Mouse (Mus musculus) C2C12 (cell line): Measurements from ENCODE around the gene Cartpt. TPM values are rescaled to one million over a fixed set of nuclear protein-coding genes. Genes with fewer than 3 reads are reported as not detected.
"Not testable (repeated sequence)": the region's sequence is repeated elsewhere in the genome, so short reads cannot be mapped to it uniquely, and the experiment has no call there.

Source experiments
- H3K27me3 ChIP-seq: one replicate; pipeline ENCODE4 v1.6.1; 2011; ENCODE audit not compliant: control insufficient read depth, insufficient read depth, insufficient read length
- H3K36me3 ChIP-seq: one replicate; pipeline ENCODE4 v1.6.1; 2011; ENCODE audit not compliant: control insufficient read depth, insufficient read depth
- H3K4me3 ChIP-seq: one replicate; pipeline ENCODE4 v1.5.1; 2011; ENCODE audit warnings: mild to moderate bottlenecking, control low read depth; ENCODE audit not compliant: poor library complexity, insufficient read depth, severe bottlenecking
- H3K79me2 ChIP-seq: one replicate; pipeline ENCODE4 v1.6.1; 2011; ENCODE audit not compliant: control insufficient read depth, insufficient read depth
- H3K79me3 ChIP-seq: one replicate; pipeline ENCODE4 v1.6.1; 2011; ENCODE audit warnings: low read depth, control low read depth
- H3ac ChIP-seq: one replicate; pipeline ENCODE3; 2011; ENCODE audit warnings: low read depth; ENCODE audit not compliant: control insufficient read depth, insufficient read length
- CEBPB ChIP-seq: IDR thresholded peaks from one replicate; pipeline ENCODE4 v1.6.1; 2011; ENCODE audit warnings: low read depth, mild to moderate bottlenecking, control low read depth, moderate library complexity
- CTCF ChIP-seq: IDR thresholded peaks from one replicate; pipeline ENCODE4 v1.5.1; 2011; ENCODE audit not compliant: control insufficient read depth, insufficient read depth, insufficient read length
- FOSL1 ChIP-seq: IDR thresholded peaks from one replicate; pipeline ENCODE4 v1.8.0; 2011; ENCODE audit warnings: mild to moderate bottlenecking, low read length; ENCODE audit not compliant: poor library complexity, insufficient read depth, severe bottlenecking
- MAX ChIP-seq: IDR thresholded peaks from one replicate; pipeline ENCODE4 v1.6.1; 2011; ENCODE audit warnings: mild to moderate bottlenecking, control low read depth
- MYOD1 ChIP-seq: IDR thresholded peaks from one replicate; pipeline ENCODE4 v1.6.1; 2011; ENCODE audit warnings: low read depth; ENCODE audit not compliant: control insufficient read depth, insufficient read length
- MYOG ChIP-seq: IDR thresholded peaks from one replicate; pipeline ENCODE4 v1.6.1; 2011; ENCODE audit not compliant: control insufficient read depth, insufficient read length; ENCODE audit errors: extremely low read depth
- USF1 ChIP-seq: IDR thresholded peaks from one replicate; pipeline ENCODE4 v1.6.1; 2011; ENCODE audit warnings: low read depth, mild to moderate bottlenecking, control low read depth, moderate library complexity
- polyA plus RNA-seq: library from polyadenylated mRNA; unstranded; fragments of >200 nt; fragmentation: generic; extraction: Trizol; gene quantifications from one replicate; pipeline ENCODE4 v1.2.1, GENCODE M21; 2012; ENCODE audit warnings: missing spikeins

Cartpt gene
- polyA plus RNA-seq, 1 experiment = not detected

DNA sequence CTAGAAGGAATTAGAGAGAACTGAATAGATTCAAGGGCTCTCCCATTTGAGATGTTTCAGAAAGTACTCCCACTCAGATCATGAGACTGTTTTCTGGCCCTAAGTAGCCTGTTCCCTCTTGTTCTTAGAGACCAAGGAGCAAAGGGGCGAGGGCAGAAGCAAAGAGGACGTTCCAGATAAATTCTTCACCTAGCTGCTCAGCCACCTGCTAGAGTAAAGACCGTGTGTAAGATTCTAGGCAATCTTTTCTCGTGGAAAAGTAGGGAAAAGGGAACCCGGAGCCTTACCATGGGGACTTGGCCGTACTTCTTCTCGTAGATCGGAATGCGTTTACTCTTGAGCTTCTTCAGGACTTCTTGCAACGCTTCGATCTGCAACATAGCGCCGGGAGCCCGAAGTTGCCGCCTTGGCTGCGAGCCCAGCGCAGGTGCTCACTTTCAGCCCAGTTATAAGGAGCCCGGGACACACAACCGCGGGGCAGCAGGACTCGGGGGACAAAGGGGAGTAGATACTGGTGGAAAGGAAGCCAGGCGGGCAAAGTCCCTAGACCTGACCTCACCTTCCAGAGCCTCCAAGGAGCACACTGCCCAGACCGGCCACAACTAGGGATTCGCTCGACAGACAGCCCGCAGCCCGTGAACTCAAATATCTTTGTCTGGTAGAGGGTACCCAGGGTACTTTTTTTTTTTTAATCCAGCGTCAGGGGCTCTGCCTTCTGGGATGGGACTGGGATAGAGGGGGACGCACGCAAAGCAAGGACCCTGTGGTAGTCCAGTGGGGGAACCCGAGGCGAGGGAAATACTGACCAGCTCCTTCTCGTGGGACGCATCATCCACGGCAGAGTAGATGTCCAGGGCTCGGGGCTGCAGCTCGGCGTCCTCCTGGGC is 978 bp downstream of the Cartpt start:
- TF ChIP-seq CTCF (no peak), FOSL1 (no peak), MAX (no peak), MYOD1 (no peak), CEBPB (no peak), USF1 (no peak), MYOG (no peak)
- peaks cover 27% of the 10 kb centered on the region for H3K27me3 ChIP-seq
- no peaks in the 10 kb centered on the region for H3K36me3 ChIP-seq

DNA sequence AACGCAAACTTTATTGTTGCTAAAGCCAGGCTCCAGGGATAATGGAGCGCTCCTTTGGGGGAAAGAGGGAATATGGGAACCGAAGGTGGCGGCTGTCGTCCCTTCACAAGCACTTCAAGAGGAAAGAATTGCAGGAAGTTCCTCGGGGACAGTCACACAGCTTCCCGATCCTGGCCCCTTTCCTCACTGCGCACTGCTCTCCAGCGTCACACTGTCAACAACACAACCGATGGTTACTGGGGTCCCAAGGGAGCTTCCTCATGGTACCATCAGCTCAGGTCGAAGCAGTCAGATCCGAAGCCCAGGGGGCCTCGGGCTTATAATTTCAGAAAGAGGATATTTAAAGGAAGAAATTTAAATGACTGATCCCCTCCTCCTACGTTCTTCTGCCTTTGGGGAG is 2.1 kb downstream of the Cartpt start:
- Histone ChIP-seq H3K36me3 (no peaks in the 10 kb centered on the region), H3ac (no peak overlapping the region), H3K27me3 (peaks cover 30% of the 10 kb centered on the region), H3K4me3 (no peak overlapping the region), H3K79me2 (no peaks in the 10 kb centered on the region), H3K79me3 (no peaks in the 10 kb centered on the region)
- TF ChIP-seq MAX = no peak
- TF ChIP-seq USF1 = no peak
- no peak for TF ChIP-seq MYOG
- TF ChIP-seq CTCF = no peak
- no peak for TF ChIP-seq MYOD1
- no peak for TF ChIP-seq CEBPB
- TF ChIP-seq FOSL1 = no peak

More for the DNA sequence above, 978 bp downstream of the Cartpt start:
- Histone ChIP-seq H3ac (no peak overlapping the region), H3K79me2 (no peaks in the 10 kb centered on the region), H3K4me3 (no peak overlapping the region), H3K79me3 (no peaks in the 10 kb centered on the region)

DNA sequence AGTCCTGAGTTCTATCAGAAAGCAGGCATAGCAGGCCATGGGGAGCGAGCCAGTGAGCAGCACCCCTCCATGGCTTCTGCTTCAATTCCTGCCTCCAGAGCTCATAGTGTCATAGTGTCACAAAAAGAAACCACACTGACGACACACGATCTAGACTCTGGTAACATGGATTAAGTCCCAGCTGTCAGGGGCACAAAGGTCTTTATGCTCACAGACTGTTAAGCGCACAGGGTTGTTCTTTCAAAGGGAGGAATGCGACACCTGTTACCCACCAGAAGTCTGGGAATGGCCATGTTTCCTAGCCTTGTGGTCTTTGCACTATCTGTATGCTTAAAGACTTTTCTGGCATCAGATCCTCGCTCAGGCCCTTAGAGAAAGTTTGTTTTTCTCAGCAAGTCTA is 15.3 kb downstream of the Cartpt start:
- Histone ChIP-seq H3K27me3 (peaks cover 6% of the 10 kb centered on the region), H3K79me3 (no peaks in the 10 kb centered on the region), H3K79me2 (no peaks in the 10 kb centered on the region), H3ac (no peak overlapping the region), H3K36me3 (no peaks in the 10 kb centered on the region), H3K4me3 (no peak overlapping the region)
- no peak for TF ChIP-seq CEBPB
- no peak for TF ChIP-seq MAX
- no peak for TF ChIP-seq MYOG
- TF ChIP-seq USF1 = no peak
- TF ChIP-seq MYOD1 = no peak
- TF ChIP-seq CTCF = no peak
- no peak for TF ChIP-seq FOSL1

DNA sequence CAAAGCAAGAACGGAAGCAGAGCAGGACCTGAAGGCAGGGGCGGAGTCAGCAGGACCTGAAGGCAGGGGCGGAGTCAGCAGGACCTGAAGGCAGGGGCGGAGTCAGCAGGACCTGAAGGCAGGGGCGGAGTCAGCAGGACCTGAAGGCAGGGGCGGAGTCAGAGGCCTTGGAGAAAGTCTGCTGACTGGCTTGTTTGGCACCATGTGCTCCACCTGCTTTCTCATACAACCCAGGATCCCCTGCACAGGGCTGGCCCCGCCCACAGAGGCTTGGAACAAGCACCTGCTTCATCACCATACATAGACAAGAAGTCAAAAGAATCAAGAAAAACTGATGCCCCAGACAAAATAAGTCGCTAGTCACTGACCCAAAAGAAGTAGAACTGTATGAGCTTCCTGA is 19.1 kb downstream of the Cartpt start:
- not testable (repeated sequence) for H3K79me2 ChIP-seq, H3K4me3 ChIP-seq, H3K79me3 ChIP-seq, H3K36me3 ChIP-seq, H3K27me3 ChIP-seq, H3ac ChIP-seq

GRCm38 (mm10) chr13:99879696-99880095 is 21.2 kb downstream of the Cartpt start:
- Histone ChIP-seq H3ac (no peak overlapping the region), H3K4me3 (no peak overlapping the region), H3K36me3 (no peaks in the 10 kb centered on the region), H3K79me2 (no peaks in the 10 kb centered on the region), H3K27me3 (no peaks in the 10 kb centered on the region), H3K79me3 (no peaks in the 10 kb centered on the region)
- TF ChIP-seq MYOD1 (no peak), USF1 (no peak), MAX (no peak)

GRCm38 (mm10) chr13:99872059-99872458 is 28.8 kb downstream of the Cartpt start:
- TF ChIP-seq MAX (no peak), FOSL1 (no peak), CTCF (no peak), USF1 (no peak), MYOG (no peak), CEBPB (no peak), MYOD1 (no peak)
- H3K36me3 ChIP-seq = no peaks in the 10 kb centered on the region
- no peak overlapping the region for H3ac ChIP-seq
- H3K79me3 ChIP-seq = no peaks in the 10 kb centered on the region
- H3K27me3 ChIP-seq = no peaks in the 10 kb centered on the region
- no peak overlapping the region for H3K4me3 ChIP-seq
- no peaks in the 10 kb centered on the region for H3K79me2 ChIP-seq
